Mouse (Mus musculus) layer of hippocampus, postnatal 36 days (tissue): ENCODE measurements at regions not wholly inside any gene's neighbourhood (a gene's known extent, or its start where the extent isn't known, plus 50 kb on each side); places are given as distances from the start of the nearest gene placed in this dataset.

Experiments used
- DNase-seq, 2 experiments: peaks; one replicate each; pipeline ENCODE4 v3.0.0; 2022

DNA sequence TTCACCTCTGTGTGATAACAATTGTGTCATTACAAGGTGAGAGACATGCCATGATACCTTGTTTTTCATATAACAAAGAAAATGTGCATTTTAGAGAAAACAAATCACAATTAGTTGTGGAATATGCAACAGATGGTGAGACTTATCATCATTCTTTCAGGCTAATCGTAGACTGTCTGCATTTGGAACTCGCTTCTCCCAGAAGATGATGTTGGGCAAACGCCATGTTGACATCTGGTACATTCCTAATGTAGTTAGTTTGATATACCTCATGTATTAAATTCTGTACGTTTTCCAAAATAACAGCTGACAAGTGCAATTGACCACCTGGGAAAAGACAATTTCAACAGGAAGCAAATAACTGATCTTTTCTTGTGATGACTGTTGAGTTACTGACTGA, 482.0 kb upstream of the 4931408C20Rik start:
- DNase-seq = peak in 1 of 2 experiments; percentile 7
